Mouse (Mus musculus): ENCODE measurements around the gene Snx6. TPM values are rescaled to one million over a fixed set of nuclear protein-coding genes. Genes with fewer than 3 reads are reported as not detected.
"Not testable (repeated sequence)": the region's sequence is repeated elsewhere in the genome, so short reads cannot be mapped to it uniquely, and the experiment has no call there.

The Snx6 gene
- polyA plus RNA-seq, 1 experiment from 2014 or later = 226 TPM

GRCm38 (mm10) chr12:54794392-54794791, 1.1 kb downstream of the Snx6 start:
- 29% methylated on average over 3 of the region's 3 CpGs for WGBS

DNA sequence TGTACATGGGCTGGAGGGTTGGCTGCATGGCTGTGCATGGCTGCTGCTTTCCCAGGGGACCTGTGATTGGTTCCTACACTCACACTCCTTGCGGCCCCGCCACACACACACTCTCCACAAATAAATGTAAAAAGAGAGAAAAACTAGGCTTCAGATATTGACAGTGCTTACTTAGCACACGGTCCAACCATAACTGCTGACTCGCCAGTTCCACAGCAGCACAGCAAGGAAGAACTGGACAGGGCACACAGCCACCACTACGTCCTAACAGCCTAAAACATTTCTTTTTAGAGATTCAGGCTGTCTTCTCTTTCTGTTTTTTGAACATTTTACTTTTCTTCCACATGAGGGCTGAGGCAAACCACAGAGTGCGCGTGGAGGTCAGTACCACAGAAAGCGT, 4.0 kb downstream of the Snx6 start:
- Histone ChIP-seq H3K36me3 (peaks cover 4% of the 10 kb centered on the region; the same call in 1 of the 2 replicates), H3K4me3 (no peak overlapping the region), H3K9me3 (no peaks in the 10 kb centered on the region), H3K27ac (no peak overlapping the region), H3K27me3 (no peaks in the 10 kb centered on the region), H3K4me2 (no peak overlapping the region), H3K9ac (0 out of 2 replicates have a peak overlapping the region, but pooled peaks have one; percentile 21), H3K4me1 (peaks cover 34% of the 10 kb centered on the region)
- 82% methylated on average over 8 of the region's 8 CpGs for WGBS
- no peak for ATAC-seq (ENCODE audit: insufficient number of reproducible peaks, insufficient read depth, low FRiP score, low TSS enrichment, low read depth)

More at GRCm38 (mm10) chr12:54794392-54794791, 1.1 kb downstream of the Snx6 start:
- Histone ChIP-seq H3K9ac (peak overlapping the region; percentile 99), H3K4me1 (peaks cover 29% of the 10 kb centered on the region), H3K27me3 (no peaks in the 10 kb centered on the region), H3K27ac (no peak overlapping the region), H3K4me2 (peak overlapping the region; percentile 67), H3K36me3 (peaks cover 4% of the 10 kb centered on the region; the same call in 1 of the 2 replicates), H3K4me3 (peak overlapping the region; percentile 95), H3K9me3 (no peaks in the 10 kb centered on the region)
- ATAC-seq (ENCODE audit: insufficient number of reproducible peaks, insufficient read depth, low FRiP score, low TSS enrichment, low read depth) = no peak

GRCm38 (mm10) chr12:54789346-54790143, 6.0 kb downstream of the Snx6 start:
- no peak overlapping the region for H3K9ac ChIP-seq
- ATAC-seq (ENCODE audit: insufficient number of reproducible peaks, insufficient read depth, low FRiP score, low TSS enrichment, low read depth) = no peak
- WGBS = 12% methylated on average over 11 of the region's 11 CpGs
- peak overlapping the region; percentile 39 for H3K4me2 ChIP-seq
- peaks cover 4% of the 10 kb centered on the region for H3K36me3 ChIP-seq
- H3K27me3 ChIP-seq = no peaks in the 10 kb centered on the region
- no peaks in the 10 kb centered on the region for H3K9me3 ChIP-seq
- H3K27ac ChIP-seq = peak overlapping the region; percentile 44; the same call in 1 of the 2 replicates
- H3K4me3 ChIP-seq = no peak overlapping the region
- H3K4me1 ChIP-seq = peaks cover 34% of the 10 kb centered on the region

- Histone ChIP-seq H3K4me1 (no peaks in the 10 kb centered on the region), H3K9me3 (no peaks in the 10 kb centered on the region), H3K36me3 (peaks cover 83% of the 10 kb centered on the region), H3K4me3 (no peak overlapping the region), H3K27me3 (no peaks in the 10 kb centered on the region), H3K9ac (no peak overlapping the region), H3K27ac (no peak overlapping the region), H3K4me2 (no peak overlapping the region)
- no peak for ATAC-seq (ENCODE audit: insufficient number of reproducible peaks, insufficient read depth, low FRiP score, low TSS enrichment, low read depth)
- WGBS = 93% methylated on average over 12 of the region's 12 CpGs
Measured at GRCm38 (mm10) chr12:54763624-54764023, 31.9 kb downstream of the Snx6 start.

GRCm38 (mm10) chr12:54760676-54761075, 34.8 kb downstream of the Snx6 start:
- Histone ChIP-seq H3K27ac (no peak overlapping the region), H3K9me3 (no peaks in the 10 kb centered on the region), H3K4me1 (no peaks in the 10 kb centered on the region), H3K4me3 (no peak overlapping the region), H3K4me2 (no peak overlapping the region), H3K9ac (no peak overlapping the region), H3K36me3 (peaks cover 85% of the 10 kb centered on the region), H3K27me3 (no peaks in the 10 kb centered on the region)
- ATAC-seq (ENCODE audit: insufficient number of reproducible peaks, insufficient read depth, low FRiP score, low TSS enrichment, low read depth) = no peak
- 89% methylated on average over 1 of the region's 1 CpGs for WGBS

- ATAC-seq (ENCODE audit: insufficient number of reproducible peaks, insufficient read depth, low FRiP score, low TSS enrichment, low read depth) = no peak
- no peaks in the 10 kb centered on the region for H3K4me1 ChIP-seq
- no peak overlapping the region for H3K27ac ChIP-seq
- no peak overlapping the region for H3K4me2 ChIP-seq
- H3K4me3 ChIP-seq = no peak overlapping the region
- no peak overlapping the region for H3K9ac ChIP-seq
- no peaks in the 10 kb centered on the region for H3K27me3 ChIP-seq
- peaks cover 84% of the 10 kb centered on the region for H3K36me3 ChIP-seq
- H3K9me3 ChIP-seq = no peaks in the 10 kb centered on the region
- 98% methylated on average over 2 of the region's 2 CpGs for WGBS
Measured at GRCm38 (mm10) chr12:54758846-54759245, 36.7 kb downstream of the Snx6 start.

DNA sequence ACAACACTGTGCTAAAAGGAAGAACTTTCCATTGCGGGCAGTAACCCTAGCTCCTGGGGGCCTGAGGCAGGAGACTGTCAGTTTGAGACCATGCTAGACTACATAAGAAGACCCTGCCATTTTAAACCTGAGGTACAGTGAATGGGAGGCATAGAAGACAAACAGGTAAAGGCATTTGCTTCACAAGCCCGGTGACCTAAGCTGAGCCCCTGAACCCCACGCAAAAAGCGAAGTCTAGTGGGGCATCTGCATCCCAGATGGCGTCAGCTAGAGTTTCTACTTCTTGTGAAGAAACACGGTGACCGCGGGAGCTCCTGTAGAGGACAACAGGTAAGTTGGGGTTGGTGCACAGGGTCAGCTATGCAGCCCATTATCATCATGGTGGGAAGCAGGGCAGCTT, 46.9 kb downstream of the Snx6 start:
- no peak for ATAC-seq (ENCODE audit: insufficient number of reproducible peaks, insufficient read depth, low FRiP score, low TSS enrichment, low read depth)
- no peaks in the 10 kb centered on the region for H3K27me3 ChIP-seq
- no peak overlapping the region for H3K4me2 ChIP-seq
- H3K27ac ChIP-seq = no peak overlapping the region
- 94% methylated on average over 8 of the region's 8 CpGs for WGBS
- no peak overlapping the region for H3K4me3 ChIP-seq
- no peaks in the 10 kb centered on the region for H3K9me3 ChIP-seq
- H3K9ac ChIP-seq = no peak overlapping the region
- peaks cover 74% of the 10 kb centered on the region for H3K36me3 ChIP-seq
- H3K4me1 ChIP-seq = no peaks in the 10 kb centered on the region

DNA sequence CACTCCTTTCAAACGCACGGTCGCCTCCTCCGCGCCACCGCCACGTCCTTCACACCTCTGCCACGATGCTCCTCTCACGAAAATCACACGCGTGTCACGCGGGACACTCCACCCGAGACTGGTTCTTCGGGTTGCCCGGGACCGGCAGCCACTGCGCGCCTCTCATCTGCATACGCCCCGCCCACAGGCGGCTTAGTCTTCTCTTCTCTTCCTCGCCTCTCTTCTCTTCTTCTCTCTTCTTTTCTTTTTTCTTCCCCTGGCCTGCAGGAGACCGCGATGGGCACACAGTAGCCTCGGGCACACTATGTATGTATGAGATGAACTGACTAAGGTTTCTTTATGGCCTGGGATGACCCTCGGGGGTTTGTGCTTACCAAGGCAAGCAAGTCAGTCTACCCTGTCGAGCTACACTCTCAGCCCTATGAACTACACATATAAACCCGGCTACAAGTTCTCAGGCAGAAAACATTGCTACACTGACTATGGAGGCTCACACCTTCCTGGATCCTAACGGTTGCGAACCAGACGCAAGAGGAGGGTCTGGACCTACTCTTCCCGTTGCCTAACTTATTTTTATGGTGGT, 56.8 kb downstream of the Snx6 start:
- peak; percentile 50 for ATAC-seq (ENCODE audit: insufficient number of reproducible peaks, insufficient read depth, low FRiP score, low TSS enrichment, low read depth)
- H3K9ac ChIP-seq, H3K27me3 ChIP-seq, H3K36me3 ChIP-seq, H3K9me3 ChIP-seq, H3K4me2 ChIP-seq, H3K27ac ChIP-seq, H3K4me3 ChIP-seq, H3K4me1 ChIP-seq: not testable (repeated sequence)
- under 1% methylated on average over 12 of the region's 33 CpGs for WGBS

DNA sequence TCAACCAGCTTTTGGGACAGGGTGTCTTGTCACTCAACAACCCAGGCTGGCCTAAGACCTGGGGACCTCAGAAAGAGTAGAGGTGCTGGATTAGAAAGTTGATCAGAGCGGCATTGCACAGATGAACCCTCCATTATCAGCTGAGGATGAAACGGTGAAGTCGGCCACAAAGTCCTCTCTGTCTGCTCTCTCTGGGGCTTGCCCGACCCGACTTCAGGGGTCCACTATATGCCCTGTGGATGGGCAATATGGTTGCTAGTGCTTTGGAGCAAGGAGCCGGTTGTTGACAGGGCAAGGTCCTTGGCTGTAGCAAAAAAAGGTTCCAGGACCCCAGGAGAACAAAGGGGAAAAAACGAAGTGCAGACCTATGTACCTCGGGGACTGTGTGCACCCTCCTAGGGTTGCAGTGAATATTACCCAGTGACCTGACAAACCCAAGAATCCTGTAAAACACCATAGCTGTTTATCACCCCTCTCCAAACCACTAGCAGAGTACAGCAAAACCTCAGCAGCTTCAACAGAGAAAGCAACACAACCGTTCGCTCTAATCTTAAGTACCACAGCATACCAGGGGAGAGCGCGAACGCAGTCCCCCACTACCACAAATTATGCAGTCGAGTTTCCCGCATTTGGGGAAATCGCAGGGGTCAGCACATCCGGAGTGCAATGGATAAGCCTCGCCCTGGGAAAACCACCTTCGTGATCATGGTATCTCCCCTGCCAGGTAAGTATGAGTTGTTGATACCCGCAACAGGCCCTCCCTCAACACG, 57.4 kb downstream of the Snx6 start:
- H3K27ac ChIP-seq, H3K9ac ChIP-seq, H3K27me3 ChIP-seq, H3K4me2 ChIP-seq, H3K4me3 ChIP-seq, H3K36me3 ChIP-seq, H3K9me3 ChIP-seq, H3K4me1 ChIP-seq: not testable (repeated sequence)
- WGBS = no CpG with 5 or more reads among the region's 21 CpGs
- peak; percentile 83 for ATAC-seq (ENCODE audit: insufficient number of reproducible peaks, insufficient read depth, low FRiP score, low TSS enrichment, low read depth)

GRCm38 (mm10) chr12:54734307-54735131, 61.0 kb downstream of the Snx6 start:
- H3K27ac ChIP-seq, H3K27me3 ChIP-seq, H3K9me3 ChIP-seq, H3K4me2 ChIP-seq, H3K4me1 ChIP-seq, H3K36me3 ChIP-seq, H3K4me3 ChIP-seq, H3K9ac ChIP-seq: not testable (repeated sequence)
- peak; percentile 56 for ATAC-seq (ENCODE audit: insufficient number of reproducible peaks, insufficient read depth, low FRiP score, low TSS enrichment, low read depth)
- 0% methylated on average over 11 of the region's 49 CpGs for WGBS

Measured in embryonic facial prominence, embryonic 13.5 days (tissue).